Mouse (Mus musculus) induced T-regulatory cell, adult 2 months (primary cell): Measurements from ENCODE around the gene Plekhb2.

Source experiments
- DNase-seq: peaks from one replicate; pipeline ENCODE4 v3.0.0-alpha.2; 2012; ENCODE audit warnings: low read depth

The Plekhb2 gene

DNA sequence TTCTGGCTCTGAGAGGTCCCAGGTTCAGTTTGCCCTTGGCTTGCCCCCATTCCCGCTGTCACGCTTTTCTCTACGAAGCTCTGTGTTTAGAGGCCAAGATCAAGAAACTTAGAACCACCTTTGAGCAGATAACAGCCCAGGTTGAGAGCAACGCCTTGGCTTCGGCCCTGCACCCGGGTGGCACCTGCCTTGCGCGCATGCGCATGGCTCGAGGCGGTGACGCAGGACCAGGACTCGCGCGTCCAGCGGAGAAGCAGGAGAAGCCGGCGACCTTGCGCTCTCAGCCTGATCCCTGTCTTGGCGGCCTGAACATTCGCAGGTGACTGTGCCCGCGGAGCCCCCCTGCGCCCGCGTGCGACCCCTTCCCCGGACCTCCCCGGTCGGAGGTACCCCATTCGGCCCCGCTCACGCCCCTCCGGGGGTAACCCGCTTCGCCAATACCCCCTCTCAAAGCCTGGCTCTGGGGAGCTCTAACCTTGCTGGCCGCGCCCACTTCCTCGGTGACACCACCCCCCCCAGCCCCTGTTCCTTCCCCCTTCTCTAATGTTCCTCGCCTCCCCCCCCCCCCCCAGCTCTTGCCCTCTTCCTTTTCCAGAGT lies at the start of gene Plekhb2:
Gene Plekhb2, plus strand, starts transcription at position 232 of the 598 bp plus-strand sequence.
- DNase-seq = peak; percentile 94

- DNase-seq = peak; percentile 82
These were observed 48.0 kb upstream of the Plekhb2 start for GRCm38 (mm10) chr1:34801616-34802289.

GRCm38 (mm10) chr1:34802290-34802642 lies 47.5 kb upstream of the Plekhb2 start:
- DNase-seq = peak; percentile 84

- DNase-seq = no peak
These were observed 44.9 kb upstream of the Plekhb2 start for GRCm38 (mm10) chr1:34804863-34805262.

DNA sequence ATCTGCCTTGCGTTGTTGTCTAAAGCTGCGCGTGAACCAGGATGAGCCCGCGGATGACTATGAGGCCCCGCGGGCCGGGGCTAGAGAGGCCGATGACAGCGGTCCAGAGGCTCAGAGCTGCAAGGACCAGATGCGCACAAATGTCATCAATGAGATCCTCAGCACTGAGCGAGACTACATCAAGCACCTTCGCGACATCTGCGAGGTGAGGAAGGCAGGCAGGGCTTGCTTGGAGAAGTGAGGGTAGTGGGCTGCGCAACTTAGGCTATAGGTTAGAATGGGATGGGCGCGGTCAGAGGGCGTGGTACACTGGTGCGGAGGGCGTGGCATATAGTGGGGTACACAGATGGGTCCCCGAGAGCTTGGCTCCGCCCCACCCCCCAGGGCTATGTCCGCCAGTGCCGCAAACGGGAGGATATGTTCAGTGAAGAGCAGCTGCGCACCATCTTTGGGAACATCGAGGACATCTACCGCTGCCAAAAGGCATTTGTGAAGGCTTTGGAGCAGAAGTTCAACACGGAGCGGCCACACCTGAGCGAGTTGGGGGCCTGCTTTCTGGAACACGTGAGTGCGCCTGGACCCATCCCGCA lies 43.8 kb upstream of the Plekhb2 start:
- no peak for DNase-seq

- no peak for DNase-seq
These were observed 41.3 kb upstream of the Plekhb2 start for GRCm38 (mm10) chr1:34808445-34808844.

- no peak for DNase-seq
These were observed 39.5 kb upstream of the Plekhb2 start for GRCm38 (mm10) chr1:34810293-34810692.

GRCm38 (mm10) chr1:34811035-34811434 lies 38.7 kb upstream of the Plekhb2 start:
- DNase-seq = no peak

DNA sequence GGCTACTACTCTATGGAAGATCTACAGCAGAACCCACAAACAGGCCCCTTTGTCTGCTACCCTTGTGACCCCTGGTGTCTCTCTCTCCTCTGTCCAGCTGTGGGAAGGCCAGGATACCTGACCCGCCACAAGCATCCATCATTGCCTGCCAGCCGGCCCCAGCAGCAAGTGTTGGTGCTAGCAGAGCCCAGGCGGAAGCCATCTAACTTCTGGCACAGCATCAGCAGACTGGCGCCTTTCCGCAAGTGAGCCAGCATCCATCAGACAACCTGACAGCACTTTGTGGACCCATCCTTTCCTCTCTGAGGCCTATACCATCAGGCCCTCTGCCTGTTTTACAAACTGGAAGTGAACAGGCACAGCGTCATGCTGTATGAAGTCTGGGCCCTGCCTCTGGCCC lies 38.2 kb upstream of the Plekhb2 start:
- DNase-seq = no peak

GRCm38 (mm10) chr1:34812407-34813247 lies 37.1 kb upstream of the Plekhb2 start:
- DNase-seq = no peak

- no peak for DNase-seq
These were observed 33.9 kb upstream of the Plekhb2 start for GRCm38 (mm10) chr1:34815843-34816242.

GRCm38 (mm10) chr1:34819225-34819910 lies 30.4 kb upstream of the Plekhb2 start:
- no peak for DNase-seq

- no peak for DNase-seq
These were observed 28.4 kb upstream of the Plekhb2 start for GRCm38 (mm10) chr1:34821411-34821810.

GRCm38 (mm10) chr1:34822003-34822402 lies 27.8 kb upstream of the Plekhb2 start:
- DNase-seq = no peak

DNA sequence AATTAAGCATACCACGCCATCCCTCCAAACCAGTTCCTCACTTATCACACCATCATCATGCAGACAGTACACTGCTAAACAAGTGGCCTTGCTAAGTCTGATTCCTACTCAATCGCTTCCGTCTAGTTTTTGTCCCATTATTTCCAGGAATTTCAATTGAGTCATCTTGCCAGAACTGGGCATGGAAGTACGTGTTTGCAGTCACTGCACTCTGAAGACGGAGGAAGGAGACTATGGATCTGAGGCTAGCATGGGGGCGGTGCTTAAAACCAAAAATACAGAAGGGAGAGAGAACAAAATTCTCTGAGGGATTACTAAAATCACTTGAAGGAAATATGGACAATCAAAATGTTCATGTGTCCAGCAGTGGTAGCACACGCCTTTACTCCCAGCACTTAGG lies 27.0 kb upstream of the Plekhb2 start:
- no peak for DNase-seq

- DNase-seq = no peak
These were observed 26.4 kb upstream of the Plekhb2 start for GRCm38 (mm10) chr1:34823353-34823752.

GRCm38 (mm10) chr1:34824208-34824607 lies 25.6 kb upstream of the Plekhb2 start:
- DNase-seq = no peak

DNA sequence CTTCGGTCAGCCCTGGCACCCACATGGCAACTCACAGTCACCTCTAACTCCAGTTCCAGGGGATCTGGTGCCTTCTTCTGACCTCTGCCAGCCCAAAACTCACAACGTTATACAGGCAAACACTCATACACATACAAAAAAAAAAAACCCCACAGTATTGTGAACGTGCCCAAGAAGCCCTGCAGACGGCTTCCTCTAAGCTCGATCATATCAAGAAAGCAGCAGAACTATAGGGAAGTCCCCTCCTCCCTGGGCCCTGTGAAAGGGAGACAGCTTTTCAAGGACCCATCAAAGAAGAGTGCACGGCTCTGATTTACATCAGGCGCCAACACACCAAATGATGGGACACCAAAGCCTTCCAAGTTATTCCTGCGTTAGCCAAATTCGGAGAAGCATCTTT lies 23.9 kb upstream of the Plekhb2 start:
- DNase-seq = peak; percentile 62

DNA sequence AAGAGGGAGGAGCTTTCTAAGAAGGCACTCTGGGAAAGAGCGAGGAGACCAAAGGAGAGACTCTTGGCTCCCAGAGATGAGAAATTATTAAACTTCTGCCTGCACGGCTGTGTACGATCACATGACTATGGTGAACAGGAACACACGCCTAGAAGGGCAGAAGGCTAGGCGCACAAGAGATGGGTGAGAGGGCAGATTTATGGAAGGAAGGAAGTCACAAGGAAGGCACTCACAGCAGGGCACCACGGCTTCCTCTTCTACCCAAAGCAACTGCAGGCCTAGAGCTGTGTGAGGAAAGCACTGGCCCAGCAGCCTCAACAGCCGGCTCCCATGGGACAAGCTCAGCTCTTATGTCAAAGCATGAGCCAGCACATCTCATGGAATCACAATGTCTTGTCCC lies 21.9 kb upstream of the Plekhb2 start:
- no peak for DNase-seq

DNA sequence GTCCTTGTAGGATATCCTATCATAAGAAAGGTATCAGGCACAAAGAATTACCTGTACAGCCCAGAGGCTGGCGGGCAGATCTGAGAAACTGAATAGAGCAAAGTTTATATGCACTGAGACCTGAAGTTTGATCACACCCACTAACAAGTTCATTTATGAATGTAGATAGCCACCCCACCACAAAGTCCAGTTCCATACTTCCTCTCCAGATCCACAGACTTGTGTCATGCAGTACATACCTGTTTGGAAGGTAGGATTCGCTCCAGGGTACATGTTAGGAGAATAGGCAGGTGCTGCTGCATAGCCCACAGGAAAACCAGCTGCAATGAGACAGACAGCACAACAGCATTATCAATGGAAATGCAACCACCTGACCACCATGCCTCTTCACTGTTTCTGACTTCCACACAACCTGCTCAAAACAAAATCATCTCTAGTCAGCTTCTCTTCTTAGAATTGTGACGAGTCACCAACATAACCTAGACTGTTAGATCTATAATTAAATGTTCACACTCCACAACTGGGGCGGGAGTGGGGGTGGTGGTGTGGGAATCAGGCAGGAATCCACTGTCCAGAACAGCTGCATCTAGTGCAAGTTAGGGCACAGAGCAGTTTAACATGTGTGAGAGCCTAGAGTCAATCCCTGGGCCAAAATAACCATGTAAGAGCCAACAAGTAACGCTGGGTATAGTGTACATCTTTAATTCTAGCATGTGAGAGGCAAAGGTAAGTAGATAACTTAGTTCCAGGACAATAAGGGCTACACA lies 21.1 kb upstream of the Plekhb2 start:
- no peak for DNase-seq

- no peak for DNase-seq
These were observed 18.8 kb upstream of the Plekhb2 start for GRCm38 (mm10) chr1:34830934-34831333.
